Mouse (Mus musculus) liver, embryonic 12.5 days (tissue): ENCODE measurements at regions not wholly inside any gene's neighbourhood (a gene's known extent, or its start where the extent isn't known, plus 50 kb on each side); places are given as distances from the start of the nearest gene placed in this dataset.

Experiments
- ATAC-seq: fragments of 200-750 bp; cut with Nextera tagmentation; 2 replicates; pipeline ENCODE4 v1.8.0; 2017; ENCODE audit warnings: moderate number of reproducible peaks, mild to moderate bottlenecking, moderate library complexity
- H3K27ac ChIP-seq: fragments of 300-500 bp; sonication (generic); 2 replicates; pipeline ENCODE4 v1.5.1; 2016; ENCODE audit warnings: mild to moderate bottlenecking
- H3K27me3 ChIP-seq: fragments of 300-500 bp; sonication (generic); replicated peaks from 2 replicates; pipeline ENCODE4 v1.6.1; 2016; ENCODE audit warnings: mild to moderate bottlenecking, moderate library complexity
- H3K36me3 ChIP-seq: fragments of 300-500 bp; sonication (generic); 2 replicates; pipeline ENCODE4 v1.6.1; 2016; ENCODE audit warnings: mild to moderate bottlenecking, moderate library complexity
- H3K4me1 ChIP-seq: fragments of 300-500 bp; sonication (generic); 2 replicates; pipeline ENCODE4 v1.6.1; 2016
- H3K4me2 ChIP-seq: fragments of 300-500 bp; sonication (generic); 2 replicates; pipeline ENCODE4 v1.6.1; 2016; ENCODE audit warnings: mild to moderate bottlenecking, moderate library complexity
- H3K4me3 ChIP-seq: fragments of 300-500 bp; sonication (generic); 2 replicates; pipeline ENCODE4 v1.5.1; 2016; ENCODE audit warnings: mild to moderate bottlenecking, moderate library complexity
- H3K9ac ChIP-seq: fragments of 300-500 bp; sonication (generic); 2 replicates; pipeline ENCODE4 v1.6.1; 2016; ENCODE audit warnings: mild to moderate bottlenecking, moderate library complexity
- H3K9me3 ChIP-seq: fragments of 300-500 bp; sonication (generic); replicated peaks from 2 replicates; pipeline ENCODE4 v1.6.1; 2016; ENCODE audit warnings: mild to moderate bottlenecking, moderate library complexity
- WGBS: fragments of 180-500 bp; shearing (Covaris S2); methylation state at CpG from one replicate; pipeline ENCODE4 v1.1.7; 2016; ENCODE audit not compliant: insufficient replicate concordance; 5-methylcytosine and 5-hydroxymethylcytosine counted together

DNA sequence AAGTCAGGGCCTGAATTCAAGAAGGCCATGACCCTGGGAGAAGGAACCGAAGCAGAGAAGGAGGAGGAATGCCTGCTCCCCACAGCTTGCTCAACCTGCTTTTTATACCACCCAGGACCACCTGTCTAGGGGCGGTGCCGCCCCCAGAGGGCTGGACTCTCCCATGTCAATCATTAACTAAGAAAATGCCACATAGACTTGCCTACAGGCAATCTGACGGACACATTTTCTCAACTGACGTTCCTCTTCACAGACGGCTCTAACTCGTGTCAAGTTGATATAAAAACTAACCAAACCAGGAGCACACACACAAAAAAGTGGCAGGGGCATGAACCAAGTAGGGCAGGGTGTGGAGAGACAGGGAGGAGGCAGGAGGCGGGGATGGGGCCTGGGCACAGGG lies 248.5 kb downstream of the Bcl11b start:
- no peaks in the 10 kb centered on the region for H3K36me3 ChIP-seq
- ATAC-seq = no peak
- H3K4me1 ChIP-seq = no peaks in the 10 kb centered on the region
- no peak overlapping the region for H3K4me3 ChIP-seq
- no peak overlapping the region for H3K4me2 ChIP-seq
- H3K27ac ChIP-seq = no peak overlapping the region
- H3K9ac ChIP-seq = no peak overlapping the region
- 68% methylated on average over 8 of the region's 8 CpGs for WGBS
- no peaks in the 10 kb centered on the region; the same call in 1 of the 2 replicates for H3K27me3 ChIP-seq
- H3K9me3 ChIP-seq = no peaks in the 10 kb centered on the region

- ATAC-seq = no peak
- WGBS = 72% methylated on average over 13 of the region's 13 CpGs
- no peaks in the 10 kb centered on the region; the same call in 1 of the 2 replicates for H3K27me3 ChIP-seq
- H3K36me3 ChIP-seq = no peaks in the 10 kb centered on the region
- H3K9ac ChIP-seq = no peak overlapping the region
- H3K9me3 ChIP-seq = no peaks in the 10 kb centered on the region
- H3K4me3 ChIP-seq = no peak overlapping the region
- no peak overlapping the region for H3K4me2 ChIP-seq
- H3K27ac ChIP-seq = no peak overlapping the region
- H3K4me1 ChIP-seq = no peaks in the 10 kb centered on the region
These were observed 247.4 kb downstream of the Bcl11b start for GRCm38 (mm10) chr12:107755820-107756517.

DNA sequence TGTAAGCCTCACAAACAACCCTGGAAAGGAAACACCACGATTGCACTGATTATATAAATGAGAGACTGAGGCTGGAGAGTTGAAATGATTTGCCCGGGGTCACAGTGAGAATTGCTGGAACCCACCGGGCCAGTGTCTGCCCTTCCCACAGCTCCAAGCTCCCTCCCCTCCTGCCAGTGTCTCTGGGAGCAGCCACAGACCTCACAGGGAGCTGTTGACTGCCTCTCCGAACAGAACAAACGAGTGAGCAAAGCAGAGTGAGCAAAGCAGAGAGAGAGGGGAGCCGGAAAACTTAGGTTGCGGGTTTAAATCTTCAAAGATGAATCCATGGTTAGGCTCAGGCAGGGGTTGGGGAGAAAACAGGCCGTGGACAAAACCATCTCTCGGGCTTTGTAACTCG lies 246.2 kb downstream of the Bcl11b start:
- H3K27me3 ChIP-seq = no peaks in the 10 kb centered on the region; the same call in 1 of the 2 replicates
- H3K27ac ChIP-seq = no peak overlapping the region
- H3K4me1 ChIP-seq = no peaks in the 10 kb centered on the region
- H3K4me3 ChIP-seq = no peak overlapping the region
- H3K4me2 ChIP-seq = no peak overlapping the region
- WGBS = 36% methylated on average over 10 of the region's 10 CpGs
- no peak overlapping the region for H3K9ac ChIP-seq
- H3K36me3 ChIP-seq = no peaks in the 10 kb centered on the region
- no peaks in the 10 kb centered on the region for H3K9me3 ChIP-seq
- ATAC-seq = no peak

- Histone ChIP-seq H3K4me3 (no peak overlapping the region), H3K27me3 (no peaks in the 10 kb centered on the region; the same call in 1 of the 2 replicates), H3K4me1 (no peaks in the 10 kb centered on the region), H3K9ac (no peak overlapping the region), H3K27ac (no peak overlapping the region), H3K36me3 (no peaks in the 10 kb centered on the region), H3K4me2 (no peak overlapping the region), H3K9me3 (no peaks in the 10 kb centered on the region)
- WGBS = 23% methylated on average over 15 of the region's 16 CpGs
- ATAC-seq = no peak; the same call in 1 of the 2 replicates
These were observed 245.2 kb downstream of the Bcl11b start for GRCm38 (mm10) chr12:107757996-107758791.

DNA sequence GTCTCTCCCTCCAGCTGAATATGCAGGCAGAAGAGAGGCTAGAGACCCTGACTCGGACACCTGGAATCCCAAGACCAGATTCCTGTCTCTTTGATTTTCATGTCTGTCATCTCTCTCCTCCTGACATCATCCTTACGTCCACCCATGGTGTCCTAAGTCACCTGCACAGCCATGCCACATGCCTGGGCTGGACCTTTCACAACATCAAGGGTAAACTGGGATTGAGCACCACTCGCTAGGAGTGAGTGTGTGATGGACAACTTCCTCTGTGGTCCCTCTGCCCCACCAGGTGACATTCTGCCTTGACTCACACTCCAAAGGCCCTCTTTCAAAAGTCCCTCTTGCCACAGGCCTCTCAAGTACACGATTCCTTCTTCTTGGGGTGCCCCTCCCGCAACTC lies 244.1 kb downstream of the Bcl11b start:
- H3K36me3 ChIP-seq = no peaks in the 10 kb centered on the region
- H3K4me1 ChIP-seq = no peaks in the 10 kb centered on the region
- ATAC-seq = no peak
- no peak overlapping the region for H3K9ac ChIP-seq
- H3K4me3 ChIP-seq = no peak overlapping the region
- WGBS = 53% methylated on average over 5 of the region's 5 CpGs
- no peak overlapping the region for H3K27ac ChIP-seq
- no peaks in the 10 kb centered on the region for H3K9me3 ChIP-seq
- no peaks in the 10 kb centered on the region; the same call in 1 of the 2 replicates for H3K27me3 ChIP-seq
- H3K4me2 ChIP-seq = no peak overlapping the region

GRCm38 (mm10) chr12:107759911-107760310 lies 243.5 kb downstream of the Bcl11b start:
- Histone ChIP-seq H3K4me3 (no peak overlapping the region), H3K27me3 (no peaks in the 10 kb centered on the region; the same call in 1 of the 2 replicates), H3K9ac (no peak overlapping the region), H3K4me2 (no peak overlapping the region), H3K9me3 (no peaks in the 10 kb centered on the region), H3K4me1 (no peaks in the 10 kb centered on the region), H3K27ac (no peak overlapping the region), H3K36me3 (no peaks in the 10 kb centered on the region)
- 50% methylated on average over 4 of the region's 4 CpGs for WGBS
- ATAC-seq = no peak

GRCm38 (mm10) chr12:107762140-107762539 lies 241.3 kb downstream of the Bcl11b start:
- no peak for ATAC-seq
- WGBS = 47% methylated on average over 4 of the region's 4 CpGs
- no peaks in the 10 kb centered on the region for H3K4me1 ChIP-seq
- no peak overlapping the region for H3K4me2 ChIP-seq
- H3K9me3 ChIP-seq = no peaks in the 10 kb centered on the region; the same call in 1 of the 2 replicates
- H3K36me3 ChIP-seq = no peaks in the 10 kb centered on the region
- no peak overlapping the region for H3K4me3 ChIP-seq
- no peak overlapping the region for H3K9ac ChIP-seq
- H3K27ac ChIP-seq = no peak overlapping the region
- no peaks in the 10 kb centered on the region; the same call in 1 of the 2 replicates for H3K27me3 ChIP-seq

- H3K9me3 ChIP-seq = no peaks in the 10 kb centered on the region; the same call in 1 of the 2 replicates
- ATAC-seq = no peak
- no peak overlapping the region for H3K9ac ChIP-seq
- H3K27me3 ChIP-seq = no peaks in the 10 kb centered on the region
- 47% methylated on average over 13 of the region's 13 CpGs for WGBS
- H3K27ac ChIP-seq = no peak overlapping the region
- H3K4me3 ChIP-seq = no peak overlapping the region
- H3K36me3 ChIP-seq = no peaks in the 10 kb centered on the region
- no peaks in the 10 kb centered on the region for H3K4me1 ChIP-seq
- no peak overlapping the region for H3K4me2 ChIP-seq
These were observed 233.4 kb downstream of the Bcl11b start for GRCm38 (mm10) chr12:107769801-107770515.

DNA sequence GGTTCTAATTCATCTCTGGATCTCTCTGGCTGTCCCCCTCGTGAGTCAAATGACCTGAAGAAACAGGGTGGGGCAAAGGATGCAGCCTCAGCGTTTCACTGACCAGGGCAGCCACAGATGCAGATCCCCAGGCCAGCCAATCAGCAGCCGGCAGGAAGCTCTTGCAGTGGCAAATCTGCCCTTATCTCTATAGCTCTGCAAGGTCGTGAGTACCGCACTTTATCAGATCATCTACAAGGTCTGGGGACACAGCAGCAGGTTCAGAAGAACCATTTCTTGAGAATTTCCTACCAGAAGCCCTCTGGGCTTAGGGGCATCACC lies 232.9 kb downstream of the Bcl11b start:
- no peak for ATAC-seq
- Histone ChIP-seq H3K9me3 (peaks cover under 1% of the 10 kb centered on the region; the same call in 1 of the 2 replicates), H3K4me2 (no peak overlapping the region), H3K4me1 (no peaks in the 10 kb centered on the region), H3K9ac (no peak overlapping the region), H3K4me3 (no peak overlapping the region), H3K27me3 (no peaks in the 10 kb centered on the region), H3K36me3 (no peaks in the 10 kb centered on the region), H3K27ac (no peak overlapping the region)
- WGBS = 7% methylated on average over 5 of the region's 5 CpGs

DNA sequence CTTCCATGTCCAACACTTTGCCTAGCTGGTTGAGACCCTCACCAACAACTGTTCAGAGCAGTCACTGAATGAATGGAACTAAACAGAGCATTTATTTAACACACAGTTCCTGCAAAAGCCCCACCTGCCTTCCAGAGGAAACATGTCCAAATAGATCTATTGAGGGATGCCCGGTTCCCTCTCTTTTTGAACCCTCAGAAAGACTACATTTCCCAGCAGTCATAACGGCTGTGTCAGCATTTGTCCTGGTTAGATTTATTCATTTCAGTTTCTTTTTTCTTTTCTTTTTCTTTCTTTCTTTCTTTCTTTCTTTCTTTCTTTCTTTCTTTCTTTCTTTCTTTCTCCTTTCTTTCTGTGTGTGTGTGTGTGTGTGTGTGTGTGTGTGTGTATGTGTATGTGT lies 232.1 kb downstream of the Bcl11b start:
- 54% methylated on average over 2 of the region's 2 CpGs for WGBS
- Histone ChIP-seq H3K9me3 (0 out of 2 replicates have a peak, but pooled peaks cover 4% of the 10 kb centered on the region), H3K4me3 (no peak overlapping the region), H3K4me1 (no peaks in the 10 kb centered on the region), H3K9ac (no peak overlapping the region), H3K27me3 (no peaks in the 10 kb centered on the region), H3K36me3 (no peaks in the 10 kb centered on the region), H3K4me2 (no peak overlapping the region), H3K27ac (no peak overlapping the region)
- no peak for ATAC-seq

GRCm38 (mm10) chr12:107771809-107772208 lies 231.6 kb downstream of the Bcl11b start:
- WGBS = 53% methylated on average over 3 of the region's 3 CpGs
- no peak for ATAC-seq
- no peak overlapping the region for H3K27ac ChIP-seq
- no peaks in the 10 kb centered on the region for H3K4me1 ChIP-seq
- no peak overlapping the region for H3K4me2 ChIP-seq
- no peaks in the 10 kb centered on the region for H3K27me3 ChIP-seq
- H3K4me3 ChIP-seq = no peak overlapping the region
- H3K9ac ChIP-seq = no peak overlapping the region
- H3K9me3 ChIP-seq = 0 out of 2 replicates have a peak, but pooled peaks cover 4% of the 10 kb centered on the region
- no peaks in the 10 kb centered on the region for H3K36me3 ChIP-seq

DNA sequence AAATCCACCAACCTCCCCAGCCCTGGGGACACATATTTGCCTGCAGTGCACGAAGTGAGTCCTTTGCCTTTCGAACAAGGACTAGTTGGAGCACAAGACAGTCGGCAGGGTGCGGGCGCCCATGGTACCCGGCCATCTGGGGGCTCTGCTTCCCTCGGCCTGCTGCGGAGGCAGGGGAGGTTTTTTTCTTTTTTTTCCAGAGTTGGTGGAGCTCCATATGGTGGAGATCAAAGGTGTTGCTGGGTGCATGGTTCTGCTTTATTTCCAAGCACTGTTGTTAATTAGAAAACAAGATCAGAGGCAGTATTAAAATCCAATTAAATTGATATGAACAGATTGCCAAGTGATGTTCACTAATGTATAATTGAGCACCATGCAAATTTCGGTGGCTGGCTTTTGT lies 225.4 kb downstream of the Bcl11b start:
- Histone ChIP-seq H3K9ac (no peak overlapping the region), H3K27ac (no peak overlapping the region), H3K36me3 (no peaks in the 10 kb centered on the region), H3K4me1 (no peaks in the 10 kb centered on the region), H3K4me2 (no peak overlapping the region), H3K27me3 (no peaks in the 10 kb centered on the region), H3K4me3 (no peak overlapping the region), H3K9me3 (0 out of 2 replicates have a peak, but pooled peaks cover 4% of the 10 kb centered on the region)
- ATAC-seq = no peak
- WGBS = 63% methylated on average over 9 of the region's 9 CpGs
